ENCODE assay signal across 18 mouse cellular contexts in genomic region chr5:125337526-125337925, GRCm38 (mm10). TPM values are rescaled to one million over a fixed set of nuclear protein-coding genes. Genes with fewer than 3 reads are reported as not detected.
DNase-seq lines count a peak whose midpoint lies in the region; ATAC-seq and TF ChIP-seq lines count a peak whose summit lies in the region.
"Had no signal": no experiment of that assay in that cellular context is flagged by ENCODE, and none has a peak within 500 bp of the region (broad histone marks: within the 10 kb centered on the region; RNA-seq: fewer than 3 reads in every experiment).

No protein-coding gene starts in this region.

- WGBS in hindbrain, embryonic 13.5 days, result 65% methylated on average over 7 of the region's 7 CpGs
- WGBS in hindbrain, postnatal 0 days, result 48% methylated on average over 7 of the region's 7 CpGs
- WGBS in liver, embryonic 16.5 days (ENCODE audit: insufficient replicate concordance), result 75% methylated on average over 7 of the region's 7 CpGs

- no peak for TF ChIP-seq CTCF in gastrocnemius, adult 2 months (IDR thresholded peaks at IDR 0.05)
- TF ChIP-seq CTCF in hindbrain, postnatal 0 days (IDR thresholded peaks at IDR 0.05; ENCODE audit: low read depth), result no peak

- peak overlapping the region; percentile 56 for H3K27ac ChIP-seq in gastrocnemius, adult 2 months
- H3K27ac ChIP-seq in hindbrain, embryonic 13.5 days, result no peak overlapping the region
- no peak overlapping the region for H3K27ac ChIP-seq in hindbrain, postnatal 0 days
- peak overlapping the region; percentile 70 for H3K27ac ChIP-seq in liver, embryonic 16.5 days (ENCODE audit: low read length)
- H3K27ac ChIP-seq: hindbrain, embryonic 12.5 days; left cerebral cortex, adult 2 months; midbrain, embryonic 13.5 days had no signal

- peaks cover 22% of the 10 kb centered on the region for H3K27me3 ChIP-seq in hindbrain, embryonic 13.5 days
- no peaks in the 10 kb centered on the region for H3K27me3 ChIP-seq in hindbrain, postnatal 0 days (ENCODE audit: insufficient read depth, low read length)
- no peaks in the 10 kb centered on the region for H3K27me3 ChIP-seq in megakaryocyte, embryonic 14.5 days (replicated peaks)
- no peaks in the 10 kb centered on the region for H3K27me3 ChIP-seq in liver, embryonic 16.5 days (ENCODE audit: control insufficient read depth, insufficient read depth, low read depth, low read length)

- no peaks in the 10 kb centered on the region for H3K36me3 ChIP-seq in hindbrain, embryonic 13.5 days
- no peaks in the 10 kb centered on the region for H3K36me3 ChIP-seq in hindbrain, postnatal 0 days (ENCODE audit: insufficient read depth, low read length)
- H3K36me3 ChIP-seq in megakaryocyte, embryonic 14.5 days (replicated peaks; ENCODE audit: low read length), result peaks cover 52% of the 10 kb centered on the region
- no peaks in the 10 kb centered on the region for H3K36me3 ChIP-seq in liver, embryonic 16.5 days (ENCODE audit: control insufficient read depth, insufficient read depth)
- H3K36me3 ChIP-seq: hindbrain, embryonic 12.5 days; midbrain, embryonic 13.5 days had no signal

- H3K4me1 ChIP-seq in hindbrain, embryonic 13.5 days (replicated peaks), result peaks cover 34% of the 10 kb centered on the region
- peaks cover 12% of the 10 kb centered on the region for H3K4me1 ChIP-seq in hindbrain, postnatal 0 days (ENCODE audit: insufficient read depth, low read length)
- H3K4me1 ChIP-seq in megakaryocyte, embryonic 14.5 days, result peaks cover 86% of the 10 kb centered on the region
- H3K4me1 ChIP-seq in liver, embryonic 16.5 days (ENCODE audit: control insufficient read depth, low read depth, low read length), result peaks cover 59% of the 10 kb centered on the region

- 0 out of 2 replicates have a peak overlapping the region, but pooled peaks have one; percentile 8 for H3K9ac ChIP-seq in hindbrain, embryonic 13.5 days
- no peak overlapping the region for H3K9ac ChIP-seq in hindbrain, postnatal 0 days (replicated peaks; ENCODE audit: low read length)
- no peak overlapping the region for H3K9ac ChIP-seq in liver, embryonic 16.5 days (ENCODE audit: low read depth, low read length)
- H3K9ac ChIP-seq: hindbrain, embryonic 12.5 days; midbrain, embryonic 13.5 days had no signal

- intact Hi-C loops in gastrocnemius, adult 2 months (cut with DNase I), result no loop called here

- no peak for ATAC-seq in hindbrain, embryonic 13.5 days (ENCODE audit: low FRiP score)
- ATAC-seq in hindbrain, postnatal 0 days, result no peak
- no peak for ATAC-seq in megakaryocyte, adult 5-6 weeks (ENCODE audit: poor library complexity, severe bottlenecking)
- no peak for ATAC-seq in liver, embryonic 16.5 days (ENCODE audit: low read depth)
- ATAC-seq: activated CD4-positive, CD25-positive, alpha-beta regulatory T cell, adult 4 months; forebrain, embryonic 16.5 days; lung, postnatal 0 days; midbrain, embryonic 13.5 days had no signal

- H3K4me2 ChIP-seq in hindbrain, embryonic 13.5 days, result no peak overlapping the region
- no peak overlapping the region for H3K4me2 ChIP-seq in hindbrain, postnatal 0 days (ENCODE audit: low read depth, low read length)
- no peak overlapping the region for H3K4me2 ChIP-seq in liver, embryonic 16.5 days (ENCODE audit: low read depth, low read length)
- H3K4me2 ChIP-seq: hindbrain, embryonic 12.5 days; midbrain, embryonic 13.5 days had no signal

- no peak for DNase-seq in gastrocnemius, adult 2 months
- DNase-seq in gastrocnemius, postnatal 4 days (ENCODE audit: low spot score in 2 of 2), result no peak
- DNase-seq in hindbrain, postnatal 0 days (ENCODE audit: low spot score), result no peak
- DNase-seq in thymus, postnatal 10 days (ENCODE audit: low spot score in 2 of 2), result no peak
- DNase-seq: cerebellum, postnatal 14 days; gastrocnemius, postnatal 10 days; kidney, adult 18-20 months; thymus, adult 18-20 months had no signal

- peak overlapping the region; percentile 87 for H3K4me3 ChIP-seq in gastrocnemius, adult 2 months
- H3K4me3 ChIP-seq in hindbrain, embryonic 13.5 days, result no peak overlapping the region
- H3K4me3 ChIP-seq in hindbrain, postnatal 0 days (ENCODE audit: low read length), result no peak overlapping the region
- peak overlapping the region; percentile 1 for H3K4me3 ChIP-seq in megakaryocyte, embryonic 14.5 days (replicated peaks)
- no peak overlapping the region for H3K4me3 ChIP-seq in liver, embryonic 16.5 days (ENCODE audit: low read depth, low read length)
- H3K4me3 ChIP-seq: hindbrain, embryonic 12.5 days; left cerebral cortex, adult 2 months; midbrain, embryonic 13.5 days had no signal

- no peaks in the 10 kb centered on the region for H3K9me3 ChIP-seq in hindbrain, embryonic 13.5 days
- H3K9me3 ChIP-seq in hindbrain, postnatal 0 days (ENCODE audit: low read length), result no peaks in the 10 kb centered on the region
- H3K9me3 ChIP-seq in megakaryocyte, embryonic 14.5 days, result no peaks in the 10 kb centered on the region
- H3K9me3 ChIP-seq in liver, embryonic 16.5 days (replicated peaks; ENCODE audit: control insufficient read depth, low read length), result no peaks in the 10 kb centered on the region
- H3K9me3 ChIP-seq: hindbrain, embryonic 12.5 days; midbrain, embryonic 13.5 days had no signal

RNA-seq across cellular contexts. Expression of gene Scarb1, which starts 3.4 kb away (rescaled TPM):
- total RNA-seq in gastrocnemius, adult 2 months (2021), result 10 to 100 TPM; 11.8 to 16.9 TPM
- 10 to 100 TPM; 49.4 to 54.6 TPM for total RNA-seq in gastrocnemius, postnatal 4 days (2021)
- 27.4 and 28.0 TPM in 2 replicates for polyA plus RNA-seq in hindbrain, embryonic 13.5 days (2015; fragmentation: Nextera tagmentation; extraction: Ambion mirVana)
- 70.3 and 71.7 TPM in 2 replicates for total RNA-seq in hindbrain, postnatal 0 days (2014; rRNA removed)
- polyA plus RNA-seq in hindbrain, postnatal 0 days (2015; fragmentation: Nextera tagmentation; extraction: Ambion mirVana), result 53.9 and 56.1 TPM in 2 replicates
- 138 and 186 TPM in 2 replicates for polyA plus RNA-seq in megakaryocyte, embryonic 14.5 days (2012; ENCODE audit: insufficient read depth, low replicate concordance)
- 88.7 and 92.9 TPM in 2 replicates for total RNA-seq in megakaryocyte, adult 5-6 weeks (2015)
- 86.3 and 88.2 TPM in 2 replicates for total RNA-seq in megakaryocyte, adult 5-6 weeks (2017)
- 78.3 and 89.5 TPM in 2 replicates for polyA plus RNA-seq in liver, embryonic 16.5 days (2015; fragmentation: Nextera tagmentation; extraction: Ambion mirVana)

RNA-seq across cellular contexts. Expression of gene Gm10382, which starts 51.6 kb away (rescaled TPM):
- total RNA-seq in gastrocnemius, adult 2 months (2021), result not detected
- not detected for total RNA-seq in gastrocnemius, postnatal 4 days (2021)
- 0.55 and 1.1 TPM in 2 replicates for polyA plus RNA-seq in hindbrain, embryonic 13.5 days (2015; fragmentation: Nextera tagmentation; extraction: Ambion mirVana)
- 1.3 TPM in 1 of 2 replicates, not detected in the other for total RNA-seq in hindbrain, postnatal 0 days (2014; rRNA removed)
- polyA plus RNA-seq in hindbrain, postnatal 0 days (2015; fragmentation: Nextera tagmentation; extraction: Ambion mirVana), result 0.48 and 0.66 TPM in 2 replicates
- polyA plus RNA-seq in megakaryocyte, embryonic 14.5 days (2012; ENCODE audit: insufficient read depth, low replicate concordance), result 0.53 and 1.9 TPM in 2 replicates
- total RNA-seq in megakaryocyte, adult 5-6 weeks (2015), result not detected in 2 replicates
- 0.11 TPM in 1 of 2 replicates, not detected in the other for total RNA-seq in megakaryocyte, adult 5-6 weeks (2017)
- polyA plus RNA-seq in liver, embryonic 16.5 days (2015; fragmentation: Nextera tagmentation; extraction: Ambion mirVana), result 0.18 and 0.27 TPM in 2 replicates

RNA-seq across cellular contexts. Expression of gene Ubc, which starts 52.5 kb away (rescaled TPM):
- 1,000 to 10,000 TPM; 1,479 to 2,293 TPM for total RNA-seq in gastrocnemius, adult 2 months (2021)
- total RNA-seq in gastrocnemius, postnatal 4 days (2021), result 100 to 1,000 TPM; 650 to 744 TPM
- polyA plus RNA-seq in hindbrain, embryonic 13.5 days (2015; fragmentation: Nextera tagmentation; extraction: Ambion mirVana), result 1,201 and 1,293 TPM in 2 replicates
- 911 and 1,042 TPM in 2 replicates for total RNA-seq in hindbrain, postnatal 0 days (2014; rRNA removed)
- polyA plus RNA-seq in hindbrain, postnatal 0 days (2015; fragmentation: Nextera tagmentation; extraction: Ambion mirVana), result 1,155 and 1,219 TPM in 2 replicates
- polyA plus RNA-seq in megakaryocyte, embryonic 14.5 days (2012; ENCODE audit: insufficient read depth, low replicate concordance), result 71.3 and 127 TPM in 2 replicates
- total RNA-seq in megakaryocyte, adult 5-6 weeks (2015), result 260 and 265 TPM in 2 replicates
- total RNA-seq in megakaryocyte, adult 5-6 weeks (2017), result 355 and 414 TPM in 2 replicates
- polyA plus RNA-seq in liver, embryonic 16.5 days (2015; fragmentation: Nextera tagmentation; extraction: Ambion mirVana), result 573 and 608 TPM in 2 replicates

Comparison
In these comparisons a context has a peak if more than half of its experiments do, and no peak if none do; other contexts are left out.
1. H3K27ac ChIP-seq: peak in gastrocnemius, adult 2 months (single experiment) and liver, embryonic 16.5 days (single experiment); none in hindbrain, embryonic 13.5 days (single experiment) and hindbrain, postnatal 0 days (single experiment).
2. H3K4me3 ChIP-seq: peak in gastrocnemius, adult 2 months (single experiment) and megakaryocyte, embryonic 14.5 days (single experiment); none in hindbrain, embryonic 13.5 days (single experiment), hindbrain, postnatal 0 days (single experiment) and liver, embryonic 16.5 days (single experiment).